Mouse (Mus musculus) spleen, postnatal 10 days (tissue): Measurements from ENCODE around the gene Bcl7c.
"Not testable (repeated sequence)": the region's sequence is repeated elsewhere in the genome, so short reads cannot be mapped to it uniquely, and the experiment has no call there.

Experiments
- DNase-seq, 2 experiments: peaks; one replicate each; pipeline ENCODE4 v3.0.0; 2021 to 2022; ENCODE audit warnings: low spot score in 2 of 2

The Bcl7c gene

DNA sequence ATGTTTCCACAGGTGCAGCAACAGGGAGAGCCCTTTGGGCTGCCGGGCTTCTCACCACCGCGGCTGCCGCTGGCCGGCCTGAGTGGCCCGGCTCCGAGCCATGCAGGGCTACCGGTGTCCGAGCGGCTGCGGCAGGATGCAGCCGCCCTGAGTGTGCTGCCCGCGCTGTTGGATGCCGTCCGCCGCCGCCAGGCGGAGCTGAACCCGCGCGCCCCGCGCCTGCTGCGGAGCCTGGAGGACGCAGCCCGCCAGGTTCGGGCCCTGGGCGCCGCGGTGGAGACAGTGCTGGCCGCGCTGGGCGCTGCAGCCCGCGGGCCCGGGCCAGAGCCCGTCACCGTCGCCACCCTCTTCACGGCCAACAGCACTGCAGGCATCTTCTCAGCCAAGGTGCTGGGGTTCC, 8.3 kb upstream of the Bcl7c start:
- peak; percentile 63 to 82 for DNase-seq

DNA sequence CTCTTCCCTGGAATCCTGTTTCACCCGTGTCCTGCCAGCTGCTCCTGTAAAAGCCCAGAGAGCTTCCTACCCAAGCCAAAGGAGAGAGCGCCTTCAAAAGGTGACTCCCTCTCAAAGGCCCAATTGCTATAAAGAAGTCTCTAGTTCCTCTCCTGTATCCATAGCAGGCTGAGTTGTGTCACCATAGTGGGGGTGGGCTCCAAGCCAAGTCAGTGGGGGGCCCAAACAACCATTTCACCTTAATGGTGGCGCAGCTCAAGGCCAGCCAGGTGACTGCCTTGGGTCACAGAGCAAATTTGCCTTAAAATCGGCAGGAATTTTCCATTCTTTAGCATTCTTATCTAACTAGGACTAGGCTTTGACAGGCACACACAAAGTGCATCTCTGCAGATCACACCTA, 6.1 kb upstream of the Bcl7c start:
- no peak for DNase-seq

DNA sequence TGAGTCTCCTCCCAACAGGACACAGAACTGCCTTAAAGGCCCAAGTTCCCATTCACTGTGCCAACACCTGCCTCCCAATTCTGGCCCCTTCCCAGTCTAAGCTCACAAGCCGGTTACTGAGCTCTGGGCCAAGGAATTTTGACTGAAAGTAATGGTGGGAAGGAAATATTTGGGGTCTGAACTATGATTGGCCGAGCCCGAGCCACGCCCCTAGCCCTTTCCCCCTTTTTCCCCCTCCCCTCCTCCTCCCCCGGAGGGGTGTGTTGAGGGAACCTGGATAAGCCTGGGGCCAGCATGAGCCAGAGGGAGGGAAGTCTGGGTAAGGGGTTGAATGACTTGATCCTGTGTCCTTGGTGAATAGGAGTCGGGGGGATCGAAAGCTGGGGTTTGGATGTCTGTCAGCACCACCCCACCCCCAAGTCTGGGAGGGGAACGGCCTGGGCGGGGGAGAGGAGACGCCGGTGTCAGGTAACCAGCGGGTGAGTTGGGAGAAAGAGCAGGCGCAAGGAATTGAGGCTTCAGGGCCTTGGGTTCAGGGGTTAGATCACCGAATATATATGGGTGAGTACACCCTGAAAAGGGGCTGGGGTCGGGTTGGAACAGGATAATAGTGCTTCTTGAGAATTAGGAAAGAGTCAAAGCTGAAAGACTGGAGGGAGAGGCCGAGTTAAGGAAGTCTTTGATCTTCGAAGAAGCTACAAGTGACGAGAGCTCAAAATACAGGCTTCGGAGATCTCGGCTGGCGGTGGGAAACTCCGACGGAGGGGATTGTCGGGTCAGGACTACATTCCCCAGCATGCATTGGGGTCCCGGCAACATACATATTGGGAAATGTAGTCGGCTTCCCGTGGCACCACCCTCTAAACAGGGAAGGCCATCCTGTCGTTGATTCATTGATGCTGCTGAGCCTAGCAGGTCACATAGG, 4.0 kb upstream of the Bcl7c start, which contains the start of gene Ctf1:
TSS of gene Ctf1 (plus strand) at position 276 of the 925 bp plus-strand sequence.
- DNase-seq: peak; percentile 24 to 75

DNA sequence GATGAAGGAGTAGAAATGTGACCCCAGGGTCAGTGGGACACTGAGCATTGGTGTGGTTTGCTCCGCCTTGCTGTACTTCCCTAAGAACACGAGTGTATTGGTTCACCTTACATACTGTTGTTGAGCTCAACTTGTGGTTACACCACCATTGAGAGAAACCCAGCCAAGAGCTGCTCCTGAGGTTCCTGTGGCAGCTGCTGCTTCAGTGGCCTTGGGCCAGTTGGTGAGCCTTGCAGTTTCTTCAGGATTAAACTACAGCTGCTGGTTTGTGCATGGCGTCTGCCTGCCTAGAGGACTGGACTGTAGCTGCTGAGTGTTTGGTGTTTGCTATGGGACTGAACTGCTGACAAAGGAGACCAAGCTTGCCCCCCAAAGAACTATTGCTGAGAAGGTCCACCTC, 2.7 kb upstream of the Bcl7c start:
- DNase-seq: no peak

DNA sequence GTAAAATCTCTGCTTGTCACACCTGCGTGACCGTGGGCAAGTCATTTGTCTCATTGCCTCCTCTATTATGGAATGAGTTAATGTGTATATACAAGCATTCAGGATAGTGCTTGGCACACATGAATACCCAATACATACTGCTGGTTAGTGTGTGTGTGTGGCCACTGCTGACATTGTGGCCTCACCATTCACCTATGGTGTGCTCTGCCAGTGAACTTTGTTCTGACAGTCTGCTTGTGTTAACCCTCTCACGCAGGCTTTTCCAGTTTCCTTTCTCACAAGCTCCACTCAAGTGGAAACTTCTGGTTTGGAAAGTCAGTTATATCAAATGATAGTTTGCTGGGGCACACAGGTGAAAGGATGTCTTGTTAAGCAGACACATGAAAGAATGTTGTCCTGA, 2.3 kb upstream of the Bcl7c start:
- no peak for DNase-seq

DNA sequence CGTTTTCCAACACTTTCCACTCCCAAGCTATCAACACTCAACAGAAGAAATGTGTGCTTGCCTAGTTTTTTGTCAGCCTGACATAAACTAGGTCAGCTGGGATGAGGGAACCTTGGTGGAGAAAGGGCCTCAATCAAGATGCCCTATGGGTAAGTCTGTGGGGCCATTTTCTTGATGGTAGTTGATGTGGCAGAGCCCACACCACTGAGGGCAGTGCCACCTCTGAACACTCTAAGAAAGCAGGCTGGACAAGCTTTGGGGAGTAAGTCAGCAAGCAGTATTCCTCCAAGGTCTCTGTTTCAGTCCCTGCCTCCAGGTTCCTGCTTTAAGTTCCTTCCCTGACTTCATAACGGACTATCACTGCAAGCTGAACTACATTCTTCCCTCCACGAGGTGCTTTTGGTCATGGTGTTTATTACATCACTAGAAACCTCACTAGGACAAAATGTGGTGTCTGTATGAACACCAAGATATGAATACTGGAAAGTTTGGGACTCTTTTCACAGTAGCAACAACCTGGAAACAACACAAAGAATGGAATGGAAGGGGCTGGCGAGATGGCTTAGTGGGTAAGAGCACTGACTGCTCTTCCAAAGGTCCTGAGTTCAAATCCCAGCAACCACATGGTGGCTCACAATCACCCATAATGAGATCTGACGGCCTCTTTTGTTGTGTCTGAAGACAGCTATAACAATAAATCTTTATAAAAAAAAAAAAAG, 687 bp upstream of the Bcl7c start:
- no peak for DNase-seq

DNA sequence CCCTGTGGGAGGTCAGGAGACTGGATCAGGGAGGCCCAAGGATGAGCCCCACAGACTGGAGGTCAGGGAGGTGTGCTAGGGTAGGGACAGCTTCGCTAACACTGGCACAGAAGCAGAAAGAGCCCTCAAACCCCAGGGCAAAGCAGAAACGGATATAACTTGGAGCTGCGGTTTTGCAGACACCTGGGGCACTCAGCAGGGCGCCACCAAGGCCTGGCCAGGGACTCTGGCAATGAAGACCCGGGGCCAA, 851 bp downstream of the Bcl7c start:
- no peak for DNase-seq

DNA sequence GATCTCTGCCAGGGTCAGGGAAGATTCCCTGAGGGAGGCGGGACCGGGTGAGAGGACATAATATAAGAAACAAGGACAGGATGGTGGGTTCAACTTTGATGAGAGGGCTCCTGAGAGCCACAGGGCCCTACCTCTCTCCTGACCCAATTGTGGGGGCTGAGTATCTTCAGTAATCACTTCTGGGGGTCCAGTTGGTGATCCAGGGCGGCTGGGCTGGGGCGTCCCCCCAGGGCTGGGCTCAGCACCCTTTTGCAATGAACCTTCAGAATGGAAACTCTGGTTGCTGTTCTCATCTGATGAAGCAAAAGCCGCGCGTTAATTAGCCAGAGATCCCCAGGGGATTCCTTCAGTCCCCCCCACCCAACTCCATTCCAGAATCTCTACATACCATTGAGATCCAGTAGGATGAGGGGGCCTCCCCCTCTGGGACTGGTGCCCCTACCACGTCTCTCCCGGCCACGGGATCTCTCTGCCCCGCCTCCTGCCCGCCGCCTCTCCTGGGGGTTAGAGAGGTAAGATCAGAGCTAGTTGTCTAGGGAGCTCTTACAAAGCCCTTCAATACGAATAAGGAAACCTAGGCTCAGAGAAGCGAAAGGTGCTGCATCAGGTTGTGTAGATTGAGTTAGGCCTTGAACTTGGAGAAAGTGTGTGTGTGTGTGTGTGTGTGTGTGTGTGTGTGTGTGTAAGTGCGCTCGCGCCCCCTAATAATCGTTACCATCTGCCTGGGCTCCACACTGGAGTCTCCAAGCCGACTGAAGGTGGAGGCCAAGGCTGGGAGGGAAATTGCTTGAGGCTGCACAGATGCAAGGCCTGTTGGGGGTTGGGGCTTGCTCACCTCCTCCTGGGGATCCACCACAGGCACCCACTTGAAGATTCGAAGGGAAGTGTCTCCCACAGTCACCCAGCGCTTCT, 1.4 kb downstream of the Bcl7c start:
- DNase-seq: peak in 1 of 2 experiments; percentile 24

DNA sequence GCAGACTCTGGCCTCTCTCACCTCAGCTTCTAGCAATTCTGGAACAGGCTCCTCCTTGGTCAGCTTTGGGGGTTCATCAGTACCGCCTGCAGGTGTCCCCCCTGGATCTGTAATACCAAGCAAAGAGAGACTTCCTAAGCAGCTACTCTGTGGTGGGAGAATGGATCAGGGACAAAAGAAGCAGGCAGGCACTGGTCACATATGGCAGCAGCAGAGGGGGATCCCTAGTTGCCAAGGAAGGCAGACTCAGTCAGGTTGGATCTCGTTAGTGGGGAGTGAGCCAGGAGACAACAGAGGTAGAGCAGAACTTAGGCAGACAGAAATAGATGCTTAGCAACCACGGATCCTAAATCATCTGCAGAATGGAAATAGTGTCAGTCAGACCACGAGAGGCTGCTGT, 3.0 kb downstream of the Bcl7c start:
- no peak for DNase-seq

DNA sequence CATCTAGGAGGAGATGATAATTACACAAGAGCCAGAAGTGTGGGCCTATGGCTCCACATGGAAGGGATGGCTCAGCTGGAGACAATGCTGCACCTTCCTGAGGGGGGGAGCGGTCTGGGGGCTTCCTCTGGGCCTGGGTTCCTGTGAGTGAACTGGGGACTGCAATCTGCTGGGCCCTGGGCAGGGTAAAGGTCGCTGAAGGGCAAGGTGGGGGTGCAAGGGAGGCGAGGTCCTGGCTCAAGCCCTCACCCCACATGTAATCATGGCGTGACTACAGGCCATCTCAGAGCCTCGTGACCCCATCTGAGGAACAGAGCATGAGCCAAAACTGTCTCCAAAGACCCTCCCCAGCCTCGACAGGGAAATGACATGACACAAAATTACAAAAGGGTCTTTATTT, 4.1 kb downstream of the Bcl7c start:
- DNase-seq: no peak

DNA sequence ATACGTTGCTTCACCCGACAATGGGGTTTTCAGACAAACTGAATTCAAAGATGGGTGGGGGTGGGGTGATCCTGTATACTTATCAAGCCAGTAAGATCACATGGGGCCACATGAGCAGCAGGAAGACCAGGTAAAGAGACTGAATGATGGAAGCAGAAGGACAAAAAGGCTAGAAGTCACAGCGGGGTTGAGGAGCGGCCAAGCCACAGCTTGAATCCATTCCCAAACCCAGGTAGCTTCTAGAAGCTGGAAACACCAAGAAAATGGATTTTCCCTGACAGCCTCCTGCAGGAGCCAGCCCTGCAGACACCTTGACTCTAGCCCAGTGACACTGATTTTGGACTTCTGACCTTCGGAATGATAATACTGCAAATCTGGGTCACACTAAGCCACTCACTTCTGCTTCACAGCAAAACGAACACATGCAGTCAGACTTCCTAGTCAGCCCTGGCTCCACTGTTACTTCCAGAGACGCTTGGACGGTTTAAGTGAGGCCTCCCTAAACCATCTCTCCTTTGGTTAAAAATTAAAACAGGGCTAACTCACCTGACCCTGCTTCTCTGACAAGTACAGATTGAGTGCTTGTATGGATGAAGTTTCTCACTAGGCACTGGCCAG, 5.1 kb downstream of the Bcl7c start:
- no peak for DNase-seq

DNA sequence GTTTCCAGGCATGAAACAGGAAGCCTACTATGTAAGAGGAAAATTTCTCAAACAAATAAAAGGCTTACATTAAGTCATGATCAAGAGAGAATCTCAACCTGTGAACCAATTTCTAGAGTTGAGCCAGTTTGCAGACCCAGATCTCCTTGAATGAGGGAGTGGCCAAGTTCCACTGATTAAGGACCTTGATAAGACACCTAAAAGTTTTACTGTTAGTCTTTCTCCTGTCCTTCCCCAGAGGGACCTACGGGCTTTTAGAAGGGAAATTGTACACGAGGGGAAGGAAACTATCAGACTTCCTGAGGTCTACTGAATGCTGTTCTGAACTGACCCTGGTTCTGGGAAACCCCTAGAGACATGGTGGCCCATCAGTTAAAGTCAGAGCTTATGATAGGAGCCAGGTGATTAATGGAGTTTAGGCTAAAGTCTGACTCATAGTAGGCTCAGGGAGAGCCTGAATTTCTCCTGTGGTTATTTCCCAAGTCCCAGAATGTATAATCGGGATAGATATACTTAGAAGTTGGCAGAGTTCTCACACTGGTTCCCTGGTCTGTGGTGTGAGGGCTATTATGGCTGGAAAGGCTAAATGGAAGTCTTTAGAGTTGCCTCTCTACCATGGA, 7.9 kb downstream of the Bcl7c start:
- no peak for DNase-seq

DNA sequence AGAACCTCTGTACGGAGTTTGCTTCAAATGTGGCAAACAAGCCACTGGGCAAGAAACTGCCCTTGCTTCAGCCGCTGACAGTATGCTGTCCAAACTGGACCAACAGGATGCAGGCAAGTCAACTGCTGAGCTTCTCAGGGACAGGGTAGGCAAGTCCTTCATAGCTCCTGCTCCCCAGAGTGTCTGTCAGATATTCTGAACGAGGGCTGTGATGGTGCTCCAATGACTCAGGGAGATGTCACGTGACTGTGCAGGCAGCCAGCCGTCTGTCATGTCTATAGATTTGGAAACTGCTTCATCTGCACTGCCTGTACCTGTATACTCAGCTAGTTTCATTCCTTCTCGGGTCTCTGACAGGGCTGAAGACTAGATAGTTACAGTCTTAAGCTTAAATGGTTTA, 9.7 kb downstream of the Bcl7c start:
- DNase-seq: no peak

DNA sequence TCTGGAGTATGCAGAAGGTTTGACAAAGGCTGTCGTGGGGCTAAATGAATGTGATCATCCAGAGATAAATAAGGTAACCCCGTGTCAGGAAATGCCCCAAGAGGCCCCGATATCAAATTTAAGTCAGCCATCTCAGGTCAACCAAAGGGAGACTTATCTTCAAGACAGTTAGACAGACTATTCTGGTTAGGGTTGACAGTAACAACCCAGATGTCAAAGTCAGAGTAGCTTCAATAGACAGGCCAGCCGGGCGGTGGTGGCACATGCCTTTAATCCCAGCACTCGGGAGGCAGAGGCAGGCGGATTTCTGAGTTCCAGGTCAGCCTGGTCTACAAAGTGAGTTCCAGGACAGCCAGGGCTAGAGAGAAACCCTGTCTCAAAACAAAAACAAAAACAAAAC, 15.0 kb downstream of the Bcl7c start:
- not testable (repeated sequence) for DNase-seq

DNA sequence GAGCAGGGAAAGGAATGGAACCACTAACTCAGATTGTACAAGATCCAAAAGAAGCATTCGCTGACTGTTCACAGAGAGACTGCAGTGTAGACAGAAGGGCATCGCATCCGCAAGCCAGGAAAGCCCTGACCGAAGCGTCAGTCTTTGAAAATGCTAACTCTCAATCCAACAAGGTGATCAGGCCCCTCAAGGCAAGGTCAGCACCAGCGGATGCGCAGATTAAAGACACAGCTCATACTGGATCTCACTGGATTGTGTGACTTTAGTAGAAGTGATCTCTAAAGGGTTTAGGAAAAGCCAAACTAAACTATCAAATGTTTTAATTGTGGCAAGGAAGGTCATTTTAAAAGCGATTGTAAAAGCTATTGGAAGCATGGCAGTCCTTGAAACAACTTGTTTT, 15.4 kb downstream of the Bcl7c start:
- DNase-seq: no peak

DNA sequence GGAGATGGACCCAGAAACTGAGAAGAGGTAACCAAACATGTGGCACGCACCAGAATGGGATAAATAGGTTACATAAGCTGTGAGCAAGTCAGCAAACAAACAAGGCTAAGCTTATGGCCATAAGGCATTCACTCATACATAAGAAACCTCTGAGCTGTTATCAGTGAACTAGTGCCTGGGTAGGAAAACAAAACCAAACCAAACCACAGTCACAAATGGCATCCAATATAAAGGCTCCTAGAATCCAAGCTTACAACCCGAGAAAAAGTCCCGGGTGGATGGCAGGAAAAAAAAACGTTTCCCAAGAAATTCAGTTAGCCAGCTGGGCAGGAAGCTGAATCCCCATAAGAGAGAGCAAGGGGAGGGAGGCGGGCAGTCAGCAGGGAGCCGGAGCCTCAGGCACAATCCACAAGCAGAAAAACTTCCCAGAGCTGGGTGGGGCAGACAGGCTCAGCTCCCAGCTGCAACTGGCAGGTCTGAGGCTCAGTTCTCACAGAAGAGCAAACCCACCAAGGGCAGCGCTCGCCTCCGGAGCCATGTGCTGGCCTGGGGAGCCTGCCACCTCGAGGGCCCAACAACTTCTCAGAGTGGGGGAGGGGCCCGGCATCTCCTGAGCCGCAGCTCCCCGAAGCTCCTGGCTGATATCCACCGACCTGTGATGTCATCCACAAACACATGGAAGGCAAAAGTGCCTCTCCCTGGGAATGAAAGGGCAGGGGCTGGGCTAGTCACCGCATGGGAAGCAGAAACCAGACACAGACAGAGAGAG, 17.3 kb downstream of the Bcl7c start:
- DNase-seq: no peak

DNA sequence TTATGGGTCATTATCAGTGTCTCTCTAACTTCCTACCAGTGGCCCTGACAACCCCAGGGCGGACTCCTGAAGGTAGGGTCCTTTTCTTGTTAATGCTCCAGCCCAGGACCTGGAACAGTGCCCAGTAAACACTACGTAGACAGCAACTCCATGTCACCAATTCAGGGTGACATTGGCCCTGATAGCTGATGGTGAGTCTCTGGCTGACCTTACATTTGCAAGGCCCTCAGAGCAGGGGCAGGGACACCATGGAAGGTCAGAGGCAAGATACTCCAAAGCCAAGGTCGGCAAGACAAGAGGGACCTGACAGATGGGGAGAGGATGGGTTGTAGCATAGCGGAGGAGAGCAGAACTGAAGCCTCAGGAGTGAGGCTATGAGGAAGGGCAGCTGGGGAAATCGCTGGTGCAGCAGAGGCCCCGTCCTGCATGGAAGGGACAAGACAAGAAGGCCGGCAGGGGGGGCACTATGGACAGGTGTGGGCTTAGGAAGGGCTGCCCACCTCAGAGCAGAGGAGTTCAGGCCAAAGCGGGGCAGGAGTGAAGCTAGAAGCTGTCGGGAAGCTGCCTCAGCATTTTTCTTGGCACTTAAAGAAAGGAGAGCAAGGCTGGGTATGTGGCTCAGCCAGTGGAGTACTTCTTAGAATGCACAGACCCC, 19.0 kb downstream of the Bcl7c start:
- no peak for DNase-seq

DNA sequence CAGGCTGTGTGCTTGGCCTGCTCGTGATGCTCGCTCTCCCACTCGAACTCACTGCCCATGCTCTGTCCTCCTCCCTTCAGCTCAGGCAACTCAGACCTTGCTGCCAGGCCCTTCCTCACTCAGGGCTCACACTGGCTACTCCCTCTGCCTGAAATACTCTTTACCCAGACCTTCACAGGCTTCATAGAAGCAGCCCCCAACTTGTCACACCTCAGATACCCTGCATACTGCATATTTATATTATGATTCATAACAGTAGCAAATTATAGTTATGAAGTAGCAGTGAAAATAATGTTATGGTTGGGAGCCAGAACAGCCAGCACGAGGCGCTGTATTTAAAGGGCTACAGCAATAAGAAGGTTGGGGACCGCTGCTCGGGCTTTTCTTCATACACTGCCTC, 19.8 kb downstream of the Bcl7c start:
- no peak for DNase-seq

DNA sequence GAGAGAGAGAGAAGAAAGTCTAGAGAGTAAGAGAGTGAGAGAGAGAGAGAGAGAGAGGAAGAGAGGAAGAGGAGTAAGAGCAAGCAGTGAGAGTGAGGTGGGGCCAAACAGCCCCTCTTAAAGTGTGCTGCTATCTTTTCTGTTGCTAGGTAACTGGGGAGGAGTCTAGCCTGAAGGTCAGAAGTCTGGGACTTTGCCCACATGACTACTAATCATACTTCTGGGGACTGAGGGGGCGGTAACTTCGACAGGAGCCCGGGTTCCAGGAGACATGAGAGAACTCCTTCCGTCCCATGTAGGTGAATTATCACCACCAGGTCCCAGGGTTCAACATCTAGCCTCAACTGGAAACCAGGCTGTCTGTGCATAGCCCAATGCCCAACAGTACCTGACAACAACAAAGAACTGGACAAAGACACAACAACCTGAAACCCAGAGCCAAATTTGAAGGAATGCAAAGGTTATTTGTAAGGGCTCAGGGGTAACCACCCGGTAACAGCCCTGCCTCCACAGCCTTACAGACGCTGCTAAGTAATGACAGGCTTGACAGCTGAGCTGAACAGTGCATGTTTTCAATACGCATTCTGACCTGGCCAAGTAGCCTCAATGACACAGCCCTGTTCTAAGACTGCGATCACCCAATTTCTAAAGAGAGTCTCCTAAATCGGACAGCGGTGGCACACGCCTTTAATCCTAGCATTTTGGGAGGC, 21.8 kb downstream of the Bcl7c start:
- no peak for DNase-seq
